Mouse (Mus musculus) erythroid progenitor cell, adult 5-6 weeks (primary cell): ENCODE measurements around the gene Fam71f1. TPM values are rescaled to one million over a fixed set of nuclear protein-coding genes. Genes with fewer than 3 reads are reported as not detected.
"Not testable (repeated sequence)": the region's sequence is repeated elsewhere in the genome, so short reads cannot be mapped to it uniquely, and the experiment has no call there.

Experiments
- ATAC-seq: replicated peaks from 2 replicates; pipeline ENCODE4 v1.8.0; 2016; ENCODE audit warnings: moderate number of reproducible peaks, mild to moderate bottlenecking, moderate TSS enrichment, inconsistent platforms; ENCODE audit not compliant: poor library complexity, low FRiP score, severe bottlenecking
- total RNA-seq, 2 experiments: library from RNA; stranded (forward) in 1 of 2; stranded (reverse) in 1 of 2; fragments of 150-400 nt in 1 of 2; fragments of 186-747, 209-891 nt in 1 of 2; gene quantifications; 2 replicates each; pipeline versions ENCODE4 v1.2.3 to v1.2.4; 2015 to 2017; ENCODE audit warnings: low replicate concordance in 2 of 2

Gene Fam71f1
- total RNA-seq, 2 experiments from 2014 or later, result not detected

DNA sequence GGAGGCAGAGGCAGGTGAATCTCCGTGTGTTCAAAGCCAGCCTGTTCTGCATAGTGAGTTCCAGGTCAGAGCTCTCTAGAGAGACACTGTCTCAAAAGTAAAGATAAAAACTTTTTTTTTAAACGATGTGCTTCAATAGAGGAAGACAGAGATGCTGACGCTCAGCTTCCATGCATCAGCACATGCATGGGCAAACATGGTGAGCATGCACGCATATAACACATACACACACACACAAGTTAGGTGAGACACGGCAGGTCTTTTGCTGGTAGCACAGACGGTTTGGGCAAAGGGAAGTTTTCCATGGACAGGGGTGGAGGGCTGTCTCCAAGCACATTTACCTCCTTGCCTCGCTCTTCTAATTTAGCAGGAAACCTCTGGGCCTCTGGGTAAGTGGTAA lies 3.2 kb downstream of the Fam71f1 start:
- ATAC-seq, result no peak

DNA sequence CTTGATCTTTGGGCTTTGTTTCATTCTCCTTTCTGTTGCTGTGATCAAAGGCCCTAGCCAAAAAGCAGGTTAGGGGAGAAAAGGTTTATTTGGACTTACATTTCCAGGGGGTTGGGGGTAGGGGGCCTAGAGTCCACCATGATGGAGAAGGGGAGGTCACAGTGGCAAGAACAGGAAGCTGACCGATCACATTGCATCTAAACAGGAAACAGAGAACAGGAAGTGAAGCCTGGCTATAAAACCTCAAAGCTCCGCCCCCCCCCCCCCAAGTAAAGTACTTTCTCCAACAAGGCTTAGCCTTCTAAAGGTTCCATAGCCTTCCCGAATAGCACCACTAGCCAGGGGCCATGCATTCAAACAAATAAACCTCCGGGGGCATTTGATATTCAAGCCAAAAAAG lies 3.8 kb downstream of the Fam71f1 start:
- ATAC-seq, result no peak

DNA sequence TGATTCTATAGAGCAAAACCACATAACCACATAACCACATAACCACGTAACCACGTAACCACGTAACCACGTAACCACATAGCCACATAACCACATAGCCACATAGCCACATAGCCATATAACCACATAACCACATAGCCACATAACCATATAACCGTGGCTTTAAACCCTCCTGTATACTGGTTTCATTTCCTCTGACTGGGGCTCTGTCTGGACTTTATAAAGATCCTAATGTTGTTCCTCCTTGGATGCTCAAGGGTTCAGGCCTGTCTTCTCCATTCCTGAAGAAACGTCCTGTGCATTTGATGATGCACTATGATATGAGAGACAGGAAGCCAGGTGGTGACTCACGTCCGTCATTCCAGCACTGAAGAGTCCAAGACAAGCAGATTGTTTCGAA lies 8.0 kb downstream of the Fam71f1 start:
- no peak for ATAC-seq

DNA sequence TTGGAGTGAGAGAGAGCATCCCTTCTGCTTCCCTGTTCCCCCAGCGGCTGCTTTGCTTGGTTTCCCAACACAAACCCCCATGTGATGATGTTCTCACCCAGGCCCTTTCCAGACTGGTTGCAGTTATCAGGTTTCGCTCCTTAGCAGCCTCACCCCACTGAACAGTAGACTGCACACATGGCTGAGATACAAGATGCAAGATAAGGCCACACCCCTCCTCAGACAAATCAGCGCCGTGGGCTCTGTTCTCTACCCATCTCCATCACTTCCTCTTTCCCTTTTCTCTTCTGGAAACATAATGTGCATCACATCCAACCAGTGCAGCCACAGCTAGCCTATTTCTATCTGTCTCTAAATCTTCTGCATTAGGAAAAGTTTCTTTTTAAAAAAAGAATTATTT lies 10.6 kb downstream of the Fam71f1 start:
- ATAC-seq, result no peak

DNA sequence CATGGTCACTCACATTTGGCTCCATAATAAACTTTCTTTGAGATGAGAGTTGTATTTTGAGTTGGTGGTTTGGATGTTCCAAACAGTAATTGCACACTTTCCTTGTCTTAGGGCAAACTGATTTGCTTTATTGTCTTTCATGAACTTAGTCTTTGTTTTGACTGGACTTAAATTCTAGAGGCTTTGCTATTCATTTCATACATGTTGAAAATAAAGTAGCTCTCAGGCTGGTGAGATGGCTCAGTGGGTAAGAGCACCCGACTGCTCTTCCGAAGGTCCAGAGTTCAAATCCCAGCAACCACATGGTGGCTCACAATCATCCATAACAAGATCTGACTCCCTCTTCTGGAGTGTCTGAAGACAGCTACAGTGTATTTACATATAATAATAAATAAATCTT lies 27.6 kb downstream of the Fam71f1 start:
- not testable (repeated sequence) for ATAC-seq

DNA sequence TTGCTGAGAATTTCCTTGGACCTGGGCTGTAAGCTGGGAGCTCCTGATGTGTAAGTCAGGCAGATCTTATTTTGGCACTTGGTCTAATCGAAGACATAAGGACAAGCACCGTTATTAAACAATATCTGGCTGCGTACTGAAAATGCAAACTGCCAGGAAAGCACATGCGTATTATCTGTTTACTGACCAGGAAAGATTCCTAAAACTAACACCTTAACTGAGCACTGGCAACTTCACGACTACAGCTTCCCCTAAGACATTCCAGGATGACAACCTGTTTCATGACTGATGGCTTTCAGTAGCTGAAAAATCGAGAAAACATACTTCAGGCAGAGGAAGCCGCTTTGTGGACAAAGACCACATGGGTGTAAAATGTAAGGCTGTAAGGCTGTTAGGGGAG lies 28.2 kb downstream of the Fam71f1 start:
- ATAC-seq, result no peak

DNA sequence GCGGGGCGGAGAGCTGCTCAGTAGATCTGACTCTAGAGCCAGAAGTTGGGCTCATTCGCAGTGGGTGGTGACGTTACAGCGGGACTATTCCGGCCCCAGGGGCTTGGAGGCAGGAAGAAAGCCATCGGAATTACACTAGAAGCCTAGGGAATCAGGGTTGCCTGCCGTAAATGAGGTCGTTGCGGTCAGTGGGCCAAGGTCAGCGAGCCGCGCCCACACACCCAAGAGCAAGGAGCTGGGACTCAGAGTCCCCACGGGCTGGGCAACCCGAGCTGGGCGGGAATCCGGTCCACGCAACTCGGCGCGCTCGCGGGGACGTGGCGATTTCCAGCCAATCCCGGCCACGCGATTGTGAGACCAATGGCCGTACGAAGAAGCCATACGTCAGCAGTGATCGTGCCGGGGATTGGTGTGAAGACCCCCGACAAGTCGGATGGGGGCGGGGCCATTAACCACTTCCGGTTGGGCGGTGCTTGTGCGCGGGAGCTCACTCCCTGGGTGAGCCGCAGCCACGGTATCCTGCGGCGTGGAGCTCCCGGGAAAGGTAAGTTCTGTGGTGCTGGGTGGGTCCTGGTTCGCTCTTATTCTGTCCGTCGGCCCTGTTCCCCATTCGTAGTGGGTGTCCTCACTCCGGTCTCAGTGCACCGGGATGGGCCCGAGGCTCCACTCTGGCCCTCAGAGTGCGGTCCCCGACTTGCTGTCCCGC lies 28.9 kb downstream of the Fam71f1 start, which contains the start of gene Calu:
Calu (plus strand) TSS at position 405 of the 706 bp plus-strand sequence.
- ATAC-seq, result peak; percentile 98

DNA sequence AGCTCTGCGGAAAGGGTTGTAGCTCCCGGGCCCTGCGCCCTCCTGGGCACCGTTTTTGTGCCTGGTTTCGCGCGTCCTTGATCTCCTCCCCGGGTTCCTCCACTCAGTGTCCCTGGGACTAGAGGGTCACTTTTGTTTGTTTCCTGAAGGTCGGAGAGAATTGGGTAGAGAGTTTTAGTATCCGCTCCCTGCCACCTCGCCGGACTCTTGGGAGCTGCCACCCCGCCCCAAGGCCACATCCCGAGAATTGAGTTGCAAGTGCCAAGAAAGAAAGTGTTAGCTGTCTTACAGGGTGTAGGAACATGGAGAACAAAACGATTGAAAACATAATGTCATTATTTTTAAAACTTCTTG lies 29.4 kb downstream of the Fam71f1 start:
- peak; percentile 30 for ATAC-seq

DNA sequence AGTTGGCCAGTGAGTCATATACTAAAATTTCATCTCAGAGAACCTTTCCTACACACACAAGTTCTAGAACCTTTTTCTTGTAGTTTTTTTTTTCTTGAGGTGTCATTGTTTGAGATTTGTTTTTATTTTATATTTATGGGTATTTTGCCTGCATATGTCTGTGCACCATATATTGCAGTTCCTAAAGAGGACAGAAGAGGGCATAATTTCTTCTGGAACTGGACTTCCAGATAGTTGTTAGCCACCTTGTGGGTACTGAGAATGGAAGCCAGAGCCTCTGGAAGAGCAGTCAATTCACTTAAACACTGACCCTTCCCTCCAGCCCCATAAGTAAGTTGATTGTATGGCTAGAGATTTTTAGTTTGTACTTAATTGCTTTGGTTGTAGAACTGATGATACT lies 32.7 kb downstream of the Fam71f1 start:
- no peak for ATAC-seq

DNA sequence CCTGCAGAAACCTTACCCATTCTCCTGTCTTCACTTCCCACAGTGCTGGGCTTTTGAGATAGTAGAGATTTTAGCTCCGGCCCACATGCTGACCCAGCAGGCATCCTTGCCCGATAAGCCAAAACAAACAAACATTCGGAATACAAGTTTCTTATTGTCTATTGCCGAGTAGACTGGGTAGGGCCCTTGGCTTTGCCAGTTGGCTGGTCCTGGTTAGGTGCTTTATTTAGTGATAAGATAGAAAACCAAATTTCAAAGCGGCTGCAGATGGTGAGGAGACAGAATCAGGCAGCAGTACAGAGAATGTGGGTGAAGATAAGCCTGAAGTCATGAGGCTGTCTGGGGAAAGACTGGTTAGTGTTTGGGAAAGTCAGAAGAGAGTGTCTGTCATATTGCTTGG lies 33.9 kb downstream of the Fam71f1 start:
- no peak for ATAC-seq

DNA sequence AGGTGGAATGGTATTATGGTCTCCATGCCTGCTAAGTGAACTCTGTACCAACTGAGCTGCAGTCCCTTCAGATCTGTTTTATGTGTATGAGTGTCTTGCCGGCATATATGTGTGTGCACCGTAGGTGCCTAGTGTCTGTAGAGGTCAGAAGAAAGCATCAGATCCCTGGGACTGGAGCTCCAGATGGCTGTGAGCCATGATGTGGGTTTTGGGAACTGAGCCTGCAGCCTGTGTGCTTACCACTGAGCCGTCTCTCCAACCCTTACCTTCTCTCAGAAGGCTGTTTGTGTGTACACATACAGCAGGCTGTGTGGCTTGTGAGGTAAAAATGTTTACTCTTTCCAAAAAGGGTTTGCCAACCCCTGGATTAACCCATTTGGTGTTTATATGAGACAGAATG lies 40.4 kb downstream of the Fam71f1 start:
- no peak for ATAC-seq

DNA sequence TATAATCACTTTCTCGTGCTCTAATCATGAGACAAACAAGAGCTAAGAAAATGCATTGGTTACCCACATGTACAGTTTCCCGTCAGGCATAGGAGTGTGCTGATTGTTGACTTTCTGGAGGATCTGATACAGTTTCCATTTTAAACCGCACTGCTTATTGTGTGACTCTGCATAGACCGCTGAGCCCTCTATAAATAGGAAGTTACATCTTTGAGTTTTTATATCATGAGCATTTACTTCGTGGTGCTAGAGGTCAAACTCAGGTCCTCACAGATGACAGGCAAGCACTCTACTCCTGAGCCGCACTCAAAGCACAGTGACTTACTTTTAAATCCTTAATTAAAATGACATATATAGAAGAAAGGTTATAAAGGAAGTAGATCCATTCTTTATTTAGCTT lies 41.3 kb downstream of the Fam71f1 start:
- no peak for ATAC-seq

DNA sequence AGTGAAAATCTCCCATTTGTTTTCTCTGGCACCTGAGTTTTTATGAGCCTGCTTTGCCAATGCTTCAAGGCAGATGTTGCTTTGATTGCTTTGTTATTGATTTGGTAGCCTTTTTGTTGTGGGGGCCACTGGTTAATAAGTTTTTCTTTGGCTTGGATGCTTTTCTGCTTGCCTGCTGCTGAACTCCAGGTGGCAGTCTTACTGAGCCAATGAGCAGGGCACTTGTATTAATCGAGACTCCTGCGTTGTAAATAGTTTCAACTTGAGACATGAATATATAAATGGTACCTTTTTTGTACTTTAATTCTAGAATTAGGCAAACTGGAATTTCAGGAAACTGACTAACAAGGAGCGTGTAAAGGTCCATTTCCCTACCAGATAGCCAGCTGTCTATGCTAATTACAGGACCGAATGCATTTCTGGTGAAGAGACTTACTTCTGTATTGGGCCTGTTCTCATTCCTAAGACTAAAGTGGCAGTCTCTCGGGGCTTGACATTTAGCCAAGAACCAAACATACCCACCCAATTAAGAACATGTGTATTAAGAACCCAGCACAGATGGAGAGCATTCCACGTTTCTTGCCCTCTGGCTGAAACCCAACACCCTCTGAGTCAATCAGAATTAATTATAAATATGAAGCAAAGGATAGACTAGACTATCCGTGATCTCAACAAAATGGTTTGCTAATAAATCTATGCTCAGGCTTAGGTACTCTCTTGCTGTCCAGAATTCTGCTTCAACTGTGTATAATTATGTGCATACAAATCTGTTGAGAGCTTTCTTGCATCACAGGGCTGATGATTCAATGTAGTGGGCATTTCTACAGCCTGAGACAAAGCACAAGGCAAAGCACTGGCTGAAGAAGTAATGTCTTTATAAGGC lies 43.5 kb downstream of the Fam71f1 start:
- ATAC-seq, result no peak

DNA sequence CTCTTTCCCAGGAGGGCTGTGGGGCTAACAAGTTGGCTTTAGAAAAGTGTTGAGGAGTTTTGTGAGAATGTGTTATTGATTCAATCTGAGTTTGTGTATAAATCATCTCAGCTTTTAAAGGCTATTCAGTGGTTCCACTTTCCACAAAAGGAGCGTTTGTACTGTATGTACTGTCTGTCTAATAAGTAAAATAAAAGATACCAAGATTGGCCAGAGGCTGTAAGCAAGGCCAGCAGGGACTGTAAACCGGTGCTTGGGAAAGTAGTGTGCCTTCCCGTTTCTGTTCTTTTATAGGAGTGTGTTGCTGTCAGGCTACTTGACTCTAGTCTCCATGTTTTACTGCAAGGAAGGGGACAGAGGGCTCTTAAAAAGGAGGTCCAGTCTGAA lies 44.2 kb downstream of the Fam71f1 start:
- ATAC-seq, result no peak

DNA sequence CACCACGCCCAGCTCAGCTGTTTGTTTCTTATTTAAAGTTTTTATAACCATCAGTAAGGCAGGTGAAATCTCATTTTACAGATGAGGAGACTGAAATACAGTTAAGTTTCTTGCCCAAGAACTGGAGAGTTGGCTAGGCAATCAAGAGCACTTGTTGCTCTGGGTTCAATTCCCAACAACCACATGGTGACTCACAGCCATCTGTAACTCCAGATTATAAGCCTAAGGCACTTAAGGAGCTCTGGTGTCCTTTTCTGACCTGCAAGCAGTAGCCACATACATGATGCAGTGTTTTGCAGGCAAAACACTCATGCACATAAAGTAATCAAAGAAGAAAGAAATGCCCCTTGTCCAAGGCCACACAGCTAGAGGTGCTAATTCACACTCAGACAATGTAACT lies 46.3 kb downstream of the Fam71f1 start:
- ATAC-seq, result no peak

DNA sequence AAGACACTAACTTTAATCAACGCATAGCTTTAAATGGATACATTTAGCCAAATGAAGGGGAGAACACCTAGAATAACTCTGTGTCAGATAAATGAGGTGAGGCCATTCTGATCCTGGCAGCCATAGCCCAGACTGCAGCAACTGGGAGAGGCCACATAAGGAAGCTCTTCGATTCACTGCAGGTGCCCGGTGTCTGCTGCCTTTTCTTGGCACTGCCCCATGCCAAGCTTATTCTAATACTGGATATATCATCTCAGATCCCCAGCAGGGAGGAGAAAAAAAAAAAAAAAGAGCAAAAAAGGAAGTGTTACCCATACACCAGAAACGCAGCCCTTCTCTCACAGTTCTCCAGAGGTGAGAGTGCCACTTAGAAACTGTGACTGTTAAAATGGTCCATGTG lies 58.4 kb downstream of the Fam71f1 start:
- ATAC-seq, result no peak

DNA sequence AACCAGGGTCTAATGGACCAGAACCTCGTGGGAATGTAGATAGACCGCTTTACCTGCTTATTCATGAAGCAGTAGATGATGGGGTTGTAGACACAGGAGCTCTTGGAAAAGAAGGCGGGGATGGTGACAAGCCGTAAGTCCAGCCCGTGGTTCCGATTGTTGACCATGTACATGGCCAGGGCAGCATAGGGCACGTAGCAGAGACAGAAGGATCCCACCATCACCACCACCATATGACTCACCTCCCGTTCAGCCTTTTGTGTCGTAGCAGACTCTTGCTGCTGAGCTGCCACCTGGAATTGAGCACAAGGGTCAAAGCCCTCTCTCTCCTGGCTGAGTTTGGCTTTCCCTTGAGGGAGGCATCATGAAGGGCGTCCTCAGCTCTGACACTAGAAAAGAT lies 59.7 kb downstream of the Fam71f1 start:
- ATAC-seq, result no peak

DNA sequence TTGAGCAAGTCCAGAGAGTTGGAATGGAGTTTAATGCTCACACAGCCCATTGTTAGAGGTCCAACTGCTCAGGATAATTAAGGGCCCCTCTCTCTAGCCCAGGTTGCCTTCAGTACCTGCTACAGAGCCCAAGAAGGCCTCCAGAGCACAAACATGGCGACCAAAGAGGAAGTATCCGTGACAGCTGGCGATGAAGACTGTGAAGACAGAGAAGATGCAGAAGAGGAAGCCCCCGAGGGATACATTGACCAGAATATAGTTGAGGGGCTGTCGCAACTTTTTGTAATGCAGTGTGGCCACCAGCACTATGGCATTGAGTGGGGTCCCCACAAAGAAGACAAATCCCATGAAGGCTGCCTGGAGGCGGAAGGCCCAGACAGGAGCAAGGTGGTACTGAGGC lies 61.0 kb downstream of the Fam71f1 start:
- no peak for ATAC-seq

DNA sequence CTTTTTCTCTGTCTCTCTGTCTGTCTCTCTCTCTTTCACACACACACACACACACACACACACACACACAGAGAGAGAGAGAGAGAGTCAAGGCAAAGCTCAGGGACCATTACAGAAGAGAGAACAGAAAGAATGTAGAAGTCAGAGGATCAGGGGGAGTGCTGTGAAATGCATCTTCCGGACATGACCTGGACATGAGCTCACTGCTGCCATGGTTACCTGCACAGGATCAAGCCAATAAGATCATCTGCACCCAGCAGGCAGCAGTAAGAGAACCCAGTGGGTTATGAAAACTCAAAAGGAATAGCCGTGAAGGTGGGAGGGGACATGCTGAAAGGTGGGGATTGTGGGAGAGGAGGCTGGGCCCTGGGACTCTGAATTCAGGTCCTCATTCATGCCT lies 63.5 kb downstream of the Fam71f1 start:
- ATAC-seq, result no peak
